Mouse (Mus musculus): ENCODE data around the gene Gm26920. TPM values are rescaled to one million over a fixed set of nuclear protein-coding genes. Genes with fewer than 3 reads are reported as not detected.

The Gm26920 gene
- polyA plus RNA-seq, 1 experiment from 2014 or later = 1.7 TPM

DNA sequence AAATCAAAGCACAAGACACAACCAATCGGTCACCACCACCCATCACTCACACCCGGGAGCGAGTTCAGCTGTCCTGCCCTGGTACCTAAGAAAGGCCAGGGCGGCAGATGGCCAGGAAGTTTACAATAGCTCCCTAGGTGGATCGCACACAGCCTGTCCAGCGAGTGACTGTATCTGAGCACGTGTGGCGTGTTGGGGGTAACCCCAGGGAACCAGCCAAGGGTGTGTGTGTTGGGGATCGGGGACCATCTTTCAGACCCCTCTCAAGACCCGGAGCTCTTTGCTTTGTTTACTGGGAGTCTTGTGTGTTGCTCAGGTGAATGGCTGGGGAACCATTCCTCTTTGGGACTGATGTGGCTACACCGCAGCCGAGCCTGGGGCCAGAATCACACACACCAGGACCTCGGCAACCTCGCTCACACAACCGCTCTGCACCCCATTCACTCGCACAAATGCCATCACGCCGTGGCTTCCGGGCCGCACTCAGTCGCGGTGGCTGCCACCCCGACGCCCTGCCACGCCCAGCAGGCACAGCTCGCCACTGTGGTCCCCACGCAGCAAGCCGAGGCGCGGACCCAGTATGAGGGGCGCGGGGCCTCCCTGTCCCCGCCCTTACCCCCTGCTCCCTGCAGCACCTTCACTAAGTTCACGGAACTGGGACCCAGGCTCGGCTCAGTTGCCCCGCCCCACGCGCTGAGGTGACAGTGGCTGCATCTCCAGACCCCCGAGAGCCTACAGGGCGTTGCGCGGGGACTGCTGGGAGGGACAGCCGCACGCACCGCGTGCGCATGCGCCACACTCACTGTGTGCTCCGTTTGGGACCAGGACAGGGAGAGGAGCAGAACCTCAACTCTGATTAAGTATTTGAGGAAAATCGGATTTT, 17.8 kb downstream of the Gm26920 start, which contains the start of gene Zfp82:
Gene Zfp82, minus strand, starts transcription at position 755 of the 883 bp plus-strand sequence.
- H3K9me3 ChIP-seq (ENCODE audit: control insufficient read depth, low read length) = no peaks in the 10 kb centered on the region
- DNase-seq (ENCODE audit: low spot score) (peak; percentile 93), ATAC-seq (ENCODE audit: low FRiP score) (peak; percentile 93)
- H3K4me1 ChIP-seq (replicated peaks; ENCODE audit: control insufficient read depth, insufficient read depth, low read length) = no peaks in the 10 kb centered on the region
- WGBS = under 1% methylated on average over 50 of the region's 50 CpGs
- no peaks in the 10 kb centered on the region for H3K36me3 ChIP-seq (ENCODE audit: control insufficient read depth, insufficient read depth, low read length)
- peak within 1 kb of the TSS; percentile 71 for H3K27ac ChIP-seq (ENCODE audit: low read depth, low read length)
- peak within 1 kb of the TSS; percentile 91 for H3K4me2 ChIP-seq (replicated peaks; ENCODE audit: low read depth, low read length)
- H3K27me3 ChIP-seq (ENCODE audit: control insufficient read depth, insufficient read depth, low read length) = no peaks in the 10 kb centered on the region
- H3K4me3 ChIP-seq (ENCODE audit: low read depth, low read length) = peak within 1 kb of the TSS; percentile 79
- peak within 1 kb of the TSS; percentile 77 for H3K9ac ChIP-seq (ENCODE audit: low read depth, low read length)

DNA sequence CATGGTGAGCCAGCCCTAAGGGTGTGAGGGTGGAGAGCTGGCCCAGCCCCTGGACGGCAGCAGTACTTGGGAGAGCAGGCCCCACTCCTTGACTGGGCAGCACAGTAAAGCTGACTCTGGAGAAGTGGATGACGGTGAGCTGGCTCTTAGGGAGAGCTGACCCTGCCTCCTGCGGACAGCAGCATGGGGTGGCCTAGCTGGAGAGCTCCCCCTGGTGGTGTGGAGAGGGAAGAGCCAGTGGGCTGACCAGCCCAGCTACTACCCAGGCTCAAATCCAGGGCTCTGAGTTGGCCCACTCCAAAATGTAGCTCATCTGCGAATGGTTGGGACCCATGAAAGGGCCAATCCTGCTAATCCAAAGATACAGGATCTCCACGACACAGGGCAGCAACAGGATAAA, 25.6 kb downstream of the Gm26920 start:
- Histone ChIP-seq H3K9me3 (ENCODE audit: control insufficient read depth, low read length) (no peaks in the 10 kb centered on the region), H3K27me3 (ENCODE audit: control insufficient read depth, insufficient read depth, low read length) (no peaks in the 10 kb centered on the region), H3K4me2 (replicated peaks; ENCODE audit: low read depth, low read length) (no peak overlapping the region), H3K4me1 (replicated peaks; ENCODE audit: control insufficient read depth, insufficient read depth, low read length) (no peaks in the 10 kb centered on the region), H3K9ac (ENCODE audit: low read depth, low read length) (no peak overlapping the region), H3K27ac (ENCODE audit: low read depth, low read length) (no peak overlapping the region), H3K4me3 (ENCODE audit: low read depth, low read length) (no peak overlapping the region), H3K36me3 (ENCODE audit: control insufficient read depth, insufficient read depth, low read length) (0 out of 2 replicates have a peak, but pooled peaks cover 3% of the 10 kb centered on the region)
- DNase-seq (ENCODE audit: low spot score) = no peak
- no peak for ATAC-seq (ENCODE audit: low FRiP score)
- WGBS = 82% methylated on average over 5 of the region's 5 CpGs

DNA sequence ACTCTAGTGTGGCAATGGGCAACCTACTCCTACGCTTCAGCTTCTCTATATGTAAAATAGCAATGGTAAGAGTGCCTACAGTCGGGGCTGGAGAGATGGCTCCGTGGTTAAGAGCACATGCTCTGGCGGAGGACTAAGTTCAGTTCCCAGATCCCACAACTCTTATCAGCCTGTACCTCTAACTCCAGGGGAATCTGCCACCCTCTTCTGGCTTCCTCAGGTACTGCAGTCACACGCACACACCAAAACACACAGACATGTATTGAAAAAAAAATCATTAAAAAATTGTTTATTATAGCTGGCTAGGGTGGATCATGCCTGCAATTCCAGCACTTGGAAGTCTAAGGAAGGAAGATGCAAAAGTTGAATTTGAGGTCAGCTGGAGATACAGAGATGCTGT, 27.7 kb downstream of the Gm26920 start:
- no peak overlapping the region for H3K4me3 ChIP-seq (ENCODE audit: low read depth, low read length)
- no peak for ATAC-seq (ENCODE audit: low FRiP score)
- 0 out of 2 replicates have a peak, but pooled peaks cover 3% of the 10 kb centered on the region for H3K36me3 ChIP-seq (ENCODE audit: control insufficient read depth, insufficient read depth, low read length)
- no peak overlapping the region for H3K4me2 ChIP-seq (replicated peaks; ENCODE audit: low read depth, low read length)
- H3K4me1 ChIP-seq (replicated peaks; ENCODE audit: control insufficient read depth, insufficient read depth, low read length) = no peaks in the 10 kb centered on the region
- H3K9me3 ChIP-seq (ENCODE audit: control insufficient read depth, low read length) = no peaks in the 10 kb centered on the region
- no peak overlapping the region for H3K27ac ChIP-seq (ENCODE audit: low read depth, low read length)
- H3K27me3 ChIP-seq (ENCODE audit: control insufficient read depth, insufficient read depth, low read length) = no peaks in the 10 kb centered on the region
- 88% methylated on average over 5 of the region's 5 CpGs for WGBS
- peak; percentile 33 for DNase-seq (ENCODE audit: low spot score)
- no peak overlapping the region for H3K9ac ChIP-seq (ENCODE audit: low read depth, low read length)

- Histone ChIP-seq H3K27ac (ENCODE audit: low read depth, low read length) (no peak overlapping the region), H3K4me3 (ENCODE audit: low read depth, low read length) (no peak overlapping the region), H3K4me1 (replicated peaks; ENCODE audit: control insufficient read depth, insufficient read depth, low read length) (no peaks in the 10 kb centered on the region), H3K4me2 (replicated peaks; ENCODE audit: low read depth, low read length) (no peak overlapping the region), H3K9ac (ENCODE audit: low read depth, low read length) (no peak overlapping the region), H3K27me3 (ENCODE audit: control insufficient read depth, insufficient read depth, low read length) (no peaks in the 10 kb centered on the region), H3K36me3 (ENCODE audit: control insufficient read depth, insufficient read depth, low read length) (peaks cover 5% of the 10 kb centered on the region; the same call in 1 of the 2 replicates), H3K9me3 (ENCODE audit: control insufficient read depth, low read length) (no peaks in the 10 kb centered on the region)
- no peak for DNase-seq (ENCODE audit: low spot score)
- ATAC-seq (ENCODE audit: low FRiP score) = no peak
- WGBS = 92% methylated on average over 6 of the region's 6 CpGs
Measured at GRCm38 (mm10) chr7:30060341-30060740, 29.9 kb downstream of the Gm26920 start.

- no peak for DNase-seq (ENCODE audit: low spot score)
Measured at GRCm38 (mm10) chr7:30053591-30053990, 36.6 kb downstream of the Gm26920 start.

GRCm38 (mm10) chr7:30050882-30051548, 39.2 kb downstream of the Gm26920 start, which contains the start of gene Zfp14:
Gene Zfp14 (minus strand): TSS chr7:30051380.
- DNase-seq (ENCODE audit: low spot score) (peak; percentile 94), ATAC-seq (ENCODE audit: low FRiP score) (peak; percentile 99)
- no peaks in the 10 kb centered on the region for H3K27me3 ChIP-seq (ENCODE audit: control insufficient read depth, insufficient read depth, low read length)
- H3K4me2 ChIP-seq (replicated peaks; ENCODE audit: low read depth, low read length) = peak within 1 kb of the TSS; percentile 89
- peak within 1 kb of the TSS; percentile 78 for H3K9ac ChIP-seq (ENCODE audit: low read depth, low read length)
- peak within 1 kb of the TSS; percentile 90 for H3K27ac ChIP-seq (ENCODE audit: low read depth, low read length)
- H3K9me3 ChIP-seq (ENCODE audit: control insufficient read depth, low read length) = no peaks in the 10 kb centered on the region
- no peaks in the 10 kb centered on the region; the same call in 1 of the 2 replicates for H3K36me3 ChIP-seq (ENCODE audit: control insufficient read depth, insufficient read depth, low read length)
- under 1% methylated on average over 39 of the region's 40 CpGs for WGBS
- peak within 1 kb of the TSS; percentile 84 for H3K4me3 ChIP-seq (ENCODE audit: low read depth, low read length)
- 0 out of 2 replicates have a peak, but pooled peaks cover 2% of the 10 kb centered on the region for H3K4me1 ChIP-seq (replicated peaks; ENCODE audit: control insufficient read depth, insufficient read depth, low read length)

More at GRCm38 (mm10) chr7:30053591-30053990, 36.6 kb downstream of the Gm26920 start:
- Histone ChIP-seq H3K9me3 (ENCODE audit: control insufficient read depth, low read length) (no peaks in the 10 kb centered on the region), H3K36me3 (ENCODE audit: control insufficient read depth, insufficient read depth, low read length) (peaks cover 2% of the 10 kb centered on the region; the same call in 1 of the 2 replicates), H3K9ac (ENCODE audit: low read depth, low read length) (no peak overlapping the region), H3K27me3 (ENCODE audit: control insufficient read depth, insufficient read depth, low read length) (no peaks in the 10 kb centered on the region), H3K4me3 (ENCODE audit: low read depth, low read length) (no peak overlapping the region), H3K4me1 (replicated peaks; ENCODE audit: control insufficient read depth, insufficient read depth, low read length) (0 out of 2 replicates have a peak, but pooled peaks cover 2% of the 10 kb centered on the region), H3K4me2 (replicated peaks; ENCODE audit: low read depth, low read length) (no peak overlapping the region), H3K27ac (ENCODE audit: low read depth, low read length) (no peak overlapping the region)
- WGBS = 13% methylated on average over 3 of the region's 3 CpGs
- ATAC-seq (ENCODE audit: low FRiP score) = no peak

DNA sequence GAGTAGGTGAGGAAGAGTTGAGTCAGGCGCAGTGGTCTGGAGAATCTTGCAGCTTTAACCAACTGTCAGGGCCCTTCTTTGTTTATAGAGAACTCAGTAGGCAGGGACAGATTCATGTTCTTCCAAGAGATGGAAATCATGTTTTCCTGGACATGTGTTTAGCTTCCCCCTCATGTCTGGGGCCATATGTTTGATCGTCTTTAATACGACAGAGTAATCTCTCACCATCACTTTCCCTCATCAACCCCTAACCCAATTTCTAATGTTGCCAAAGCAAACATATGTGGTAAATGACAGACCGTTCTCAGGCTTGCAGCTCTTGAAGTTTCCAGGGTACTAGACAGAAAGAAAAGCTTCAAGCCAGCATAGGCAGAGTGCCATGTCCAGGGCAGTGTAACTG, 42.1 kb downstream of the Gm26920 start:
- Histone ChIP-seq H3K27me3 (ENCODE audit: control insufficient read depth, insufficient read depth, low read length) (no peaks in the 10 kb centered on the region), H3K27ac (ENCODE audit: low read depth, low read length) (no peak overlapping the region), H3K9me3 (ENCODE audit: control insufficient read depth, low read length) (no peaks in the 10 kb centered on the region), H3K9ac (ENCODE audit: low read depth, low read length) (no peak overlapping the region), H3K4me2 (replicated peaks; ENCODE audit: low read depth, low read length) (no peak overlapping the region), H3K4me3 (ENCODE audit: low read depth, low read length) (no peak overlapping the region), H3K36me3 (ENCODE audit: control insufficient read depth, insufficient read depth, low read length) (no peaks in the 10 kb centered on the region), H3K4me1 (replicated peaks; ENCODE audit: control insufficient read depth, insufficient read depth, low read length) (0 out of 2 replicates have a peak, but pooled peaks cover 2% of the 10 kb centered on the region)
- no peak for ATAC-seq (ENCODE audit: low FRiP score)
- DNase-seq (ENCODE audit: low spot score) = no peak
- 91% methylated on average over 4 of the region's 4 CpGs for WGBS

DNA sequence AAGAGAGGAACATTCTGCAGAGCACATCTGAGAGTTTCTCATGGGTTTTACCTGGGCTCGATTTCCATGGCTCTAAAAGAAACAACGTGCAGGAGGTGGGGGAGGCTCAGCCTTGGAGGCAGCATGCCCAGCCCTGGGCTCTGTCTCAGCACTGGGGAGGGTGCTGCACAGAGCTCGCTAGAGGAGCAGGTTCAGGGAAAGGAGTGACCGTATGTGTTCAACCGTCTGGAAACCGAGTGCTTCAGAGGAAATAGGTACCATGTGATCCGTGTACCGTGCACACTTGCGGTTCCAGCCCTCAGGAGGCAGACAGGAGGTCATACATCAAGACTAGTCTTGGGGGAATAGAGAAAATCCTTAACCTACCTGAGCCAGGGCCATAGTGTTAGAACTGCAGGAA, 45.9 kb downstream of the Gm26920 start:
- no peak for DNase-seq (ENCODE audit: low spot score)
- no peaks in the 10 kb centered on the region for H3K9me3 ChIP-seq (ENCODE audit: control insufficient read depth, low read length)
- no peak for ATAC-seq (ENCODE audit: low FRiP score)
- WGBS = 65% methylated on average over 9 of the region's 9 CpGs
- H3K36me3 ChIP-seq (ENCODE audit: control insufficient read depth, insufficient read depth, low read length) = no peaks in the 10 kb centered on the region
- no peak overlapping the region for H3K4me2 ChIP-seq (replicated peaks; ENCODE audit: low read depth, low read length)
- H3K9ac ChIP-seq (ENCODE audit: low read depth, low read length) = no peak overlapping the region
- H3K27ac ChIP-seq (ENCODE audit: low read depth, low read length) = no peak overlapping the region
- no peaks in the 10 kb centered on the region for H3K27me3 ChIP-seq (ENCODE audit: control insufficient read depth, insufficient read depth, low read length)
- no peaks in the 10 kb centered on the region for H3K4me1 ChIP-seq (replicated peaks; ENCODE audit: control insufficient read depth, insufficient read depth, low read length)
- H3K4me3 ChIP-seq (ENCODE audit: low read depth, low read length) = no peak overlapping the region
